Mouse (Mus musculus) cerebellum, adult 2 months (tissue): ENCODE measurements around the gene Gpr19.

Source experiments
- CTCF ChIP-seq: fragments of 200-500 bp; IDR thresholded peaks from 2 replicates; pipeline ENCODE4 v1.5.1; 2011; ENCODE audit warnings: low read depth, mild to moderate bottlenecking, control low read depth, low read length, moderate library complexity, borderline replicate concordance; ENCODE audit not compliant: insufficient read depth
- POLR2A ChIP-seq: fragments of 200-500 bp; IDR thresholded peaks from 2 replicates; pipeline ENCODE4 v1.6.1; 2011; ENCODE audit warnings: low read length, control low read depth, borderline replicate concordance; ENCODE audit not compliant: insufficient read depth

DNA sequence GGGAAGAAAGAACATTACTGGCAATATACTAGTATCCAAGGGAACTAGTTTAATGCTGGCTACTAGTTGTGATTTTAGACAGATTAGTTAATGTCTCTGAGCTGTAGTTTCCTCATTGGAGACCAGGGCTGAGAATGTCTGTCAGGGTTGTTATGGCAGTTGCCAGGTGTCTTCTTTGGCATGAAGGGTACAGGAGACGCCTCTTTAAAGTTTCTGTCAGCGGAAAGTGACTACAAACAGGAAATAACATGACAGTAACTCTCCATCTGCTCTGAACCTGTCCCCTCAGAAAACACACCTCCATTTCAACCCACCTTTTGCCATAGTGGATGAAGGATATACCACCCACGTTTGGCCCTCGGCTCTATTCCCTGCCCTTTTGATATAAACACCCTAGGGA lies 14.7 kb downstream of the Gpr19 start:
- TF ChIP-seq CTCF, result no peak
- no peak for TF ChIP-seq POLR2A
